Mouse (Mus musculus) heart, postnatal 0 days (tissue): ENCODE results near the gene Gm9044.
"Not testable (repeated sequence)": the region's sequence is repeated elsewhere in the genome, so short reads cannot be mapped to it uniquely, and the experiment has no call there.

ENCODE experiments used
- CTCF ChIP-seq: IDR thresholded peaks from 2 replicates; pipeline ENCODE4 v1.5.1; 2016; ENCODE audit warnings: antibody characterized with exemption, control low read depth, low read depth
- EP300 ChIP-seq: IDR thresholded peaks from 2 replicates; pipeline ENCODE4 v1.6.1; 2016; ENCODE audit warnings: antibody characterized with exemption, low read depth

GRCm38 (mm10) chr10:118282565-118282964 is 49.6 kb downstream of the Gm9044 start:
- not testable (repeated sequence) for TF ChIP-seq CTCF, EP300
